Mouse (Mus musculus) heart, adult 2 months (tissue): ENCODE measurements around the gene Abcd4.

Experiments
- CTCF ChIP-seq: fragments of 200-600 bp; IDR thresholded peaks from 2 replicates; pipeline ENCODE4 v1.8.1; 2022; ENCODE audit warnings: antibody characterized with exemption, mild to moderate bottlenecking, moderate library complexity
- EP300 ChIP-seq: fragments of 200-500 bp; IDR thresholded peaks from 2 replicates; pipeline ENCODE4 v1.6.1; 2011; ENCODE audit warnings: low read depth, low read length, control low read depth; ENCODE audit not compliant: insufficient read depth
- POLR2A ChIP-seq: fragments of 200-500 bp; IDR thresholded peaks from 2 replicates; pipeline ENCODE4 v1.6.1; 2011; ENCODE audit warnings: mild to moderate bottlenecking, low read depth, low read length, control low read depth; ENCODE audit not compliant: insufficient read depth

- TF ChIP-seq CTCF (peak; percentile 51), POLR2A (no peak), EP300 (no peak)
These were observed 11.4 kb downstream of the Abcd4 start for GRCm38 (mm10) chr12:84605860-84606259.
